Mouse (Mus musculus): ENCODE data around the gene Necap2.

- TF ChIP-seq POLR2A (IDR thresholded peaks at IDR 0.05; ENCODE audit: borderline replicate concordance, control insufficient read depth, low read depth, low read length) (no peak), CTCF (IDR thresholded peaks at IDR 0.05; ENCODE audit: control insufficient read depth, insufficient read depth, low read length) (no peak)
These were observed 25.0 kb downstream of the Necap2 start for GRCm38 (mm10) chr4:141053138-141053537.

Data from bone marrow, adult 2 months (tissue).